Mouse (Mus musculus): ENCODE measurements around the gene Golga5. TPM values are rescaled to one million over a fixed set of nuclear protein-coding genes. Genes with fewer than 3 reads are reported as not detected.

Golga5 gene
- polyA plus RNA-seq, 1 experiment = not detected

- WGBS = 87% methylated on average over 7 of the region's 7 CpGs
- no peak overlapping the region for H3K27ac ChIP-seq (ENCODE audit: insufficient read depth, low read depth, low read length)
- H3K4me3 ChIP-seq (ENCODE audit: insufficient read depth, low read depth, low read length) = no peak overlapping the region
- TF ChIP-seq CTCF (IDR thresholded peaks at IDR 0.05; ENCODE audit: insufficient read depth, low read depth, low read length) (no peak), POLR2A (IDR thresholded peaks at IDR 0.05; ENCODE audit: insufficient read depth, low read depth, low read length) (no peak)
- peaks cover 6% of the 10 kb centered on the region for H3K4me1 ChIP-seq (ENCODE audit: control insufficient read depth, insufficient read depth, low read length)
These were observed 28.4 kb upstream of the Golga5 start for GRCm38 (mm10) chr12:102440551-102440950.

DNA sequence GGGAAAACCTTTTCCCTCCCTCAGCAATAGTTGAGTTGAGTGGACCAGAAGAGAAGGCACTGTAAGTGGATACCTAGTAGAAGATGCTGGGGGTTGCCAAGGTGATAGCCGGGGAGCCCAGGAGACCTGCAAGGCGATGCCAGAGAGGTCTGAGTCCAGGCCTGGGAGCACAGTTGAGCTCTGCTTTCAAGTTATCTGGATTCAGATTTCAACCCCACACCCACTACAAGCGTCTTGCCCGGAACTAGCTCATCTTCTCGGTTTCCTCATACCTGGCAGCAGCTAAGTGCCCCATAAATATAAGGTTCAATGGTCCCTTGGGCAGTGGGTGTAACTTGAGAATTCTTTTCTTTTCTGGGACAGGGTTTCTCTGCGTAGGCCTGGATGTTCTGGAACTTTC is 27.8 kb upstream of the Golga5 start:
- Histone ChIP-seq H3K4me3 (ENCODE audit: insufficient read depth, low read depth, low read length) (no peak overlapping the region), H3K4me1 (ENCODE audit: control insufficient read depth, insufficient read depth, low read length) (peaks cover 6% of the 10 kb centered on the region), H3K27ac (ENCODE audit: insufficient read depth, low read depth, low read length) (no peak overlapping the region)
- 93% methylated on average over 6 of the region's 6 CpGs for WGBS
- no peak for TF ChIP-seq CTCF (IDR thresholded peaks at IDR 0.05; ENCODE audit: insufficient read depth, low read depth, low read length)
- no peak for TF ChIP-seq POLR2A (IDR thresholded peaks at IDR 0.05; ENCODE audit: insufficient read depth, low read depth, low read length)

GRCm38 (mm10) chr12:102442639-102443038 is 26.3 kb upstream of the Golga5 start:
- Histone ChIP-seq H3K27ac (ENCODE audit: insufficient read depth, low read depth, low read length) (no peak overlapping the region), H3K4me3 (ENCODE audit: insufficient read depth, low read depth, low read length) (no peak overlapping the region), H3K4me1 (ENCODE audit: control insufficient read depth, insufficient read depth, low read length) (peaks cover 6% of the 10 kb centered on the region)
- WGBS = 91% methylated on average over 15 of the region's 15 CpGs
- TF ChIP-seq POLR2A (IDR thresholded peaks at IDR 0.05; ENCODE audit: insufficient read depth, low read depth, low read length) (no peak), CTCF (IDR thresholded peaks at IDR 0.05; ENCODE audit: insufficient read depth, low read depth, low read length) (no peak)

GRCm38 (mm10) chr12:102443676-102444075 is 25.3 kb upstream of the Golga5 start:
- H3K27ac ChIP-seq (ENCODE audit: insufficient read depth, low read depth, low read length) = no peak overlapping the region
- TF ChIP-seq POLR2A (IDR thresholded peaks at IDR 0.05; ENCODE audit: insufficient read depth, low read depth, low read length) = no peak
- TF ChIP-seq CTCF (IDR thresholded peaks at IDR 0.05; ENCODE audit: insufficient read depth, low read depth, low read length) = no peak
- H3K4me3 ChIP-seq (ENCODE audit: insufficient read depth, low read depth, low read length) = no peak overlapping the region
- 87% methylated on average over 5 of the region's 5 CpGs for WGBS
- peaks cover under 1% of the 10 kb centered on the region; the same call in 1 of the 2 replicates for H3K4me1 ChIP-seq (ENCODE audit: control insufficient read depth, insufficient read depth, low read length)

DNA sequence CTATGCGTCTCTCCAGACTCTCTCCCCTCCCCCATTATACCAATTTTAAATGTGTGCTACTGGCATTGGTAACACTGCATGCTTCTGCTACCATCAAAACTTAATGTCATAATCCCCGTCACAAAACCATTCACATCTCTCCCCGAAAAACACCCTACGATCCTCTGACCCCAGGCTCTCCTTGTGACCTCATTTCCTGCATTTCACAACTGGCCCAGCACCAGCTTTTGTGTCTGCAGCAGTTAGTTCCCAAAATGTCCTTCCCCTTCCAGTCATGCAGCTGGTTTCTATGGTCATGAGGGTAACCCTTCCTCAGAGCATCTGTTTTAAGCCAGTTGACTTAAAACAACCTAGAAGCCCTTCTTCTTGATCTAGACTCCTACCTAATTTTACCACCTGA is 23.5 kb upstream of the Golga5 start:
- Histone ChIP-seq H3K4me3 (ENCODE audit: insufficient read depth, low read depth, low read length) (no peak overlapping the region), H3K27ac (ENCODE audit: insufficient read depth, low read depth, low read length) (no peak overlapping the region), H3K4me1 (ENCODE audit: control insufficient read depth, insufficient read depth, low read length) (no peaks in the 10 kb centered on the region)
- WGBS = 81% methylated on average over 4 of the region's 4 CpGs
- TF ChIP-seq CTCF (IDR thresholded peaks at IDR 0.05; ENCODE audit: insufficient read depth, low read depth, low read length) (no peak), POLR2A (IDR thresholded peaks at IDR 0.05; ENCODE audit: insufficient read depth, low read depth, low read length) (no peak)

GRCm38 (mm10) chr12:102450437-102450836 is 18.5 kb upstream of the Golga5 start:
- no peak overlapping the region for H3K27ac ChIP-seq (ENCODE audit: insufficient read depth, low read depth, low read length)
- WGBS = 67% methylated on average over 10 of the region's 10 CpGs
- H3K4me1 ChIP-seq (ENCODE audit: control insufficient read depth, insufficient read depth, low read length) = no peaks in the 10 kb centered on the region
- H3K4me3 ChIP-seq (ENCODE audit: insufficient read depth, low read depth, low read length) = no peak overlapping the region
- TF ChIP-seq CTCF (IDR thresholded peaks at IDR 0.05; ENCODE audit: insufficient read depth, low read depth, low read length) (no peak), POLR2A (IDR thresholded peaks at IDR 0.05; ENCODE audit: insufficient read depth, low read depth, low read length) (no peak)

- TF ChIP-seq CTCF (IDR thresholded peaks at IDR 0.05; ENCODE audit: insufficient read depth, low read depth, low read length) = no peak
- TF ChIP-seq POLR2A (IDR thresholded peaks at IDR 0.05; ENCODE audit: insufficient read depth, low read depth, low read length) = no peak
- Histone ChIP-seq H3K4me1 (ENCODE audit: control insufficient read depth, insufficient read depth, low read length) (no peaks in the 10 kb centered on the region), H3K27ac (ENCODE audit: insufficient read depth, low read depth, low read length) (no peak overlapping the region), H3K4me3 (ENCODE audit: insufficient read depth, low read depth, low read length) (no peak overlapping the region)
- WGBS = 70% methylated on average over 8 of the region's 8 CpGs
These were observed 17.6 kb upstream of the Golga5 start for GRCm38 (mm10) chr12:102451126-102451851.

- WGBS = 47% methylated on average over 6 of the region's 6 CpGs
These were observed 15.4 kb upstream of the Golga5 start for GRCm38 (mm10) chr12:102453581-102453980.

DNA sequence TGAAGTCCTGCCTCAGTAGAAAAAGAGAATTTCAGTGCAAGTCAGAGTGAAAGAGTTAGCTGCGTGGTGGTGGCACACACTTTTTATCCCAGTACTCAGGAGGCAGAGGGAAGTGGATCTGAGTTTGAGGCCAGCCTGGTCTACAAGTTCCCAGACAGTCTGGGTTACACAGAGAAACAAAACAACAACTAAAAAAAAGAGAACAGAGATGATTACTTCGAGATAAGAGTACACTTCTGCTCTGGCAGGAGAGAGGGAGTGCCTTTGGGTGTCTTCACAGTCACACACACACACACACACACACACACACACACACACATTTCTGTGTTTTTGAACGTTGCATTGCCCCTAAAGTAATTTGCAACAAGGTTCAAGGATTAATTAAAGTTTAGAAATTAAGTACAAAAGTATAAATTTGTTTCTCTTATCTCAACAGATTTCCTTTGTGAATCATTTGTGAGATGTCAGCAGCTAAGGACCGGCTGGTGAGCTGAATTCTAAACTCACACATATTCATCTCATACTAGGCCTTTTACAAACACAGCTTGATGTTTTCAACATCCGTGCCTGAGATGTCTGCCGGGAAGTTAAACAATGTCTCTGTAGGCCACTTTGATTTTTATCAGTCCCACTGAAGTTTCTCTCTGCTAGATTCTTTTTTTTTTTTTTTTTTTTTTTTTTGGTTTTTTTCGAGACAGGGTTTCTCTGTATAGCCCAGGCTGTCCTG is 12.3 kb upstream of the Golga5 start:
- TF ChIP-seq POLR2A (IDR thresholded peaks at IDR 0.05; ENCODE audit: insufficient read depth, low read depth, low read length) (no peak), CTCF (IDR thresholded peaks at IDR 0.05; ENCODE audit: insufficient read depth, low read depth, low read length) (no peak)
- H3K4me1 ChIP-seq (ENCODE audit: control insufficient read depth, insufficient read depth, low read length) = no peaks in the 10 kb centered on the region
- no peak overlapping the region for H3K27ac ChIP-seq (ENCODE audit: insufficient read depth, low read depth, low read length)
- no peak overlapping the region for H3K4me3 ChIP-seq (ENCODE audit: insufficient read depth, low read depth, low read length)
- 74% methylated on average over 7 of the region's 7 CpGs for WGBS

More at GRCm38 (mm10) chr12:102453581-102453980, 15.4 kb upstream of the Golga5 start:
- no peak overlapping the region for H3K27ac ChIP-seq (ENCODE audit: insufficient read depth, low read depth, low read length)
- no peak for TF ChIP-seq CTCF (IDR thresholded peaks at IDR 0.05; ENCODE audit: insufficient read depth, low read depth, low read length)
- TF ChIP-seq POLR2A (IDR thresholded peaks at IDR 0.05; ENCODE audit: insufficient read depth, low read depth, low read length) = no peak
- H3K4me3 ChIP-seq (ENCODE audit: insufficient read depth, low read depth, low read length) = no peak overlapping the region
- no peaks in the 10 kb centered on the region for H3K4me1 ChIP-seq (ENCODE audit: control insufficient read depth, insufficient read depth, low read length)

Measured in olfactory bulb, adult 2 months (tissue).